Mouse (Mus musculus) G1E (cell line): ENCODE results near the gene Klf13.

Source experiments
- CTCF ChIP-seq: IDR thresholded peaks from 2 replicates; pipeline ENCODE4 v1.5.1; 2012; ENCODE audit warnings: low read depth, low read length, inconsistent platforms, mixed read lengths
- GATA1 ChIP-seq: IDR thresholded peaks from 2 replicates; pipeline ENCODE4 v1.6.1; 2012; ENCODE audit warnings: borderline replicate concordance, low read length, inconsistent platforms, mixed read lengths
- POLR2AphosphoS5 ChIP-seq: IDR thresholded peaks from 2 replicates; pipeline ENCODE4 v1.6.1; 2012; ENCODE audit warnings: low read depth, low read length, inconsistent platforms; ENCODE audit not compliant: insufficient replicate concordance
- TAL1 ChIP-seq: conservative IDR thresholded peaks from 2 replicates; pipeline ENCODE4 v1.6.1; 2012; ENCODE audit warnings: low read depth, low read length, inconsistent platforms, mixed read lengths

DNA sequence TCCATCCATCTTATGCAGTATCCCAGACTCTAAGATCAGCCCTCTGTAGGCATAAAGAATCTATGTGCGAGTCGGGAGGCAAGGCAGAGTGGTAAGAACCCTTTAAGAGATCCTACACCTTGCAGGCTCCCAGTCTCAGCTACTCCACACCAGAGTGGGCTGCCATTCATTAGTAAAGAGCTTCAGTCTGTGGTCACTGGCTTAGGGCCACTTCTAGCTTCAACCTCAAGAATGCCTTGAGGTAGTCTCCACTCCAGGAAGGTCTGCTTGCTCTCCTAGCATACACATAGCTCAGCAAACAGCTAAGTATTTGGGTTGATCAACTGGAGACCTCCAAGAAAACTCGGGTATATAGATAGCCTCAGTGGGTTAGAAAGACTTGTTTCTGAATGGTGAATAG is 41.1 kb downstream of the Klf13 start:
- TF ChIP-seq CTCF (no peak), POLR2AphosphoS5 (no peak), TAL1 (no peak), GATA1 (no peak)
